Mouse (Mus musculus) liver, embryonic 16.5 days (tissue): ENCODE measurements around the gene Cish. TPM values are rescaled to one million over a fixed set of nuclear protein-coding genes. Genes with fewer than 3 reads are reported as not detected.
"Not testable (repeated sequence)": the region's sequence is repeated elsewhere in the genome, so short reads cannot be mapped to it uniquely, and the experiment has no call there.

Experiments used
- ATAC-seq: fragments of 200-750 bp; cut with Nextera tagmentation; 2 replicates; pipeline ENCODE4 v1.8.0; 2017; ENCODE audit warnings: low read depth, mild to moderate bottlenecking, moderate number of reproducible peaks, moderate library complexity
- H3K27ac ChIP-seq: fragments of 300-500 bp; sonication (generic); 2 replicates; pipeline ENCODE4 v1.5.1; 2014; ENCODE audit warnings: mild to moderate bottlenecking, low read length
- H3K27me3 ChIP-seq: fragments of 300-500 bp; sonication (generic); 2 replicates; pipeline ENCODE4 v1.6.1; 2014; ENCODE audit warnings: low read depth, low read length, mixed read lengths; ENCODE audit not compliant: control insufficient read depth, insufficient read depth
- H3K36me3 ChIP-seq: fragments of 300-500 bp; sonication (generic); 2 replicates; pipeline ENCODE4 v1.6.1; 2014; ENCODE audit warnings: mild to moderate bottlenecking; ENCODE audit not compliant: control insufficient read depth, insufficient read depth
- H3K4me1 ChIP-seq: fragments of 300-500 bp; sonication (generic); 2 replicates; pipeline ENCODE4 v1.6.1; 2014; ENCODE audit warnings: low read depth, low read length, mixed read lengths; ENCODE audit not compliant: control insufficient read depth
- H3K4me2 ChIP-seq: fragments of 300-500 bp; sonication (generic); 2 replicates; pipeline ENCODE4 v1.6.1; 2014; ENCODE audit warnings: low read depth, low read length, mixed read lengths
- H3K4me3 ChIP-seq: fragments of 300-500 bp; sonication (generic); 2 replicates; pipeline ENCODE4 v1.5.1; 2014; ENCODE audit warnings: low read depth, mild to moderate bottlenecking, low read length
- H3K9ac ChIP-seq: fragments of 300-500 bp; sonication (generic); 2 replicates; pipeline ENCODE4 v1.6.1; 2014; ENCODE audit warnings: low read depth, low read length
- H3K9me3 ChIP-seq: fragments of 300-500 bp; sonication (generic); replicated peaks from 2 replicates; pipeline ENCODE4 v1.6.1; 2016; ENCODE audit warnings: low read length; ENCODE audit not compliant: control insufficient read depth
- WGBS: fragments of 180-500 bp; shearing (Covaris S2); extraction: QIAGEN DNeasy Blood & Tissue Kit; methylation state at CpG from one replicate; pipeline ENCODE4 v1.1.7; 2014; ENCODE audit not compliant: insufficient replicate concordance; 5-methylcytosine and 5-hydroxymethylcytosine counted together
- polyA plus RNA-seq: library from polyadenylated mRNA; unstranded; fragments of >200 nt; fragmentation: Nextera tagmentation; extraction: Ambion mirVana; gene quantifications from 2 replicates; pipeline ENCODE4 v1.2.1, GENCODE M21; 2015

Gene Cish
- polyA plus RNA-seq, 1 experiment from 2014 or later: 10.7 TPM

DNA sequence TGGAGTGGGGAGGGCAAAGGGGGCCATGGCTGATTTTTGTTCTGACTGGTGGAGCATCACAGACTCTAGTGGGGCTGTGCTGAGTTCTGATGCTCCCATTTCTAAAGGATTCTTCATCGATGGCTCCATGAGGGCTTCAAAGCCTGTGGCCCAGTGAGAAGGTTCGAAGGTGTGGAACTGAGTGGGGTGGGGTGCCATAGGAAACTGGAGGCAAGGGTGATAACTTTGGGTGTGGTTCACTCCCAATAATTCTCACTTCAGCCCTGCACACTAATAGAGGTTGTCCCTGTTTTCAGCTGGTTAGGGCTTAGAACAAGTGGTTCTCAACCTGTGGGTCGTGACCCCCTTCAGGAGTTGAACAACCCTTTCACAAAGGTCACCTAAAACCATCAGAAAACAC, 8.6 kb downstream of the Cish start:
- Histone ChIP-seq H3K9ac (no peak overlapping the region), H3K9me3 (no peaks in the 10 kb centered on the region), H3K4me3 (no peak overlapping the region), H3K27me3 (no peaks in the 10 kb centered on the region), H3K4me2 (peak overlapping the region; percentile 14; the same call in 1 of the 2 replicates), H3K4me1 (peaks cover 55% of the 10 kb centered on the region), H3K27ac (no peak overlapping the region), H3K36me3 (peaks cover 11% of the 10 kb centered on the region)
- ATAC-seq: peak; percentile 42
- 47% methylated on average over 3 of the region's 3 CpGs for WGBS

GRCm38 (mm10) chr9:107305012-107305411, 9.2 kb downstream of the Cish start:
- Histone ChIP-seq H3K4me3 (no peak overlapping the region), H3K4me1 (peaks cover 49% of the 10 kb centered on the region), H3K9ac (no peak overlapping the region), H3K36me3 (peaks cover 11% of the 10 kb centered on the region), H3K27ac (no peak overlapping the region), H3K27me3 (no peaks in the 10 kb centered on the region), H3K4me2 (no peak overlapping the region), H3K9me3 (no peaks in the 10 kb centered on the region)
- no peak for ATAC-seq
- WGBS: 83% methylated on average over 4 of the region's 4 CpGs

GRCm38 (mm10) chr9:107305601-107306542, 10.0 kb downstream of the Cish start:
- no peak overlapping the region for H3K4me3 ChIP-seq
- H3K27ac ChIP-seq: no peak overlapping the region
- no peaks in the 10 kb centered on the region for H3K9me3 ChIP-seq
- H3K36me3 ChIP-seq: peaks cover 5% of the 10 kb centered on the region
- ATAC-seq: no peak
- H3K4me1 ChIP-seq: peaks cover 49% of the 10 kb centered on the region
- no peak overlapping the region for H3K4me2 ChIP-seq
- no peak overlapping the region for H3K9ac ChIP-seq
- 61% methylated on average over 13 of the region's 13 CpGs for WGBS
- H3K27me3 ChIP-seq: no peaks in the 10 kb centered on the region

DNA sequence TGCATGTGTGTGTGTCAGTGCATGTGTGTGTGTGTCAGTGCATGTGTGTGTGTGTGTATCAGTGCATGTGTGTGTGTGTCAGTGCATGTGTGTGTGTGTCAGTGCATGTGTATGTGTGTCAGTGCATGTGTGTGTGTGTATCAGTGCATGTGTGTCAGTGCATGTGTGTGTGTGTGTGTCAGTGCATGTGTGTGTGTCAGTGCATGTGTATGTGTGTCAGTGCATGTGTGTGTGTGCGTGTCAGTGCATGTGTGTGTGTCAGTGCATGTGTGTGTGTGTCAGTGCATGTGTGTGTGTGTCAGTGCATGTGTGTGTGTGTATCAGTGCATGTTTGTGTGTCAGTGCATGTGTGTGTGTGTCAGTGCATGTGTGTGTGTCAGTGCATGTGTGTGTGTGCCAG, 10.8 kb downstream of the Cish start:
- not testable (repeated sequence) for H3K36me3 ChIP-seq, H3K4me2 ChIP-seq, H3K27me3 ChIP-seq, H3K27ac ChIP-seq, H3K4me3 ChIP-seq, H3K9ac ChIP-seq, ATAC-seq, H3K9me3 ChIP-seq
- H3K4me1 ChIP-seq: peaks cover 44% of the 10 kb centered on the region
- 75% methylated on average over 1 of the region's 1 CpGs for WGBS

- Histone ChIP-seq H3K9ac (peak overlapping the region; percentile 33), H3K27ac (peak overlapping the region; percentile 63), H3K36me3 (no peaks in the 10 kb centered on the region), H3K9me3 (no peaks in the 10 kb centered on the region), H3K4me1 (peaks cover 47% of the 10 kb centered on the region), H3K4me3 (no peak overlapping the region), H3K4me2 (peak overlapping the region; percentile 46), H3K27me3 (no peaks in the 10 kb centered on the region)
- peak; percentile 83 for ATAC-seq
- 37% methylated on average over 11 of the region's 11 CpGs for WGBS
These were observed 11.5 kb downstream of the Cish start for GRCm38 (mm10) chr9:107307099-107307872.

DNA sequence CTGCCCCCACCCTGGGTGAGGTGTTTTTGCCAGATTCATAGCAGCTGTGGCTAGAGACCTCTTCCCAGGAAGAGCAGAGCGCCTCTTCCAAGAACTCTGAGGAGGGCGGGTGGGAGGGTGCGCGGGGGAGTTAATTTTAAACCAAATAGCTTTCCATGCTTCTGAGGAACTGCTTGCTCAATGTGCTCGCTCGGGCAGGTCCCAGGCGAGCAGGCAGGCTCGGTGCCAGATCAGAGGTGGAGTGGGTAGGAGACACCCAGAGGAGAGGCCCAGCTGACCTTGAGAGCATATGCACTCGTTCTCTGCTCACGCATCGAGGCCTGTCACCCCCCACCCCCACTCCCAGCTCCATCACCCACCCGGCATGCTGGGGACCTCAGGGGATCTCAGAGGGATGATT, 12.1 kb downstream of the Cish start:
- Histone ChIP-seq H3K27ac (peak overlapping the region; percentile 63), H3K4me1 (peaks cover 53% of the 10 kb centered on the region), H3K4me3 (no peak overlapping the region), H3K4me2 (peak overlapping the region; percentile 46), H3K27me3 (no peaks in the 10 kb centered on the region), H3K9ac (peak overlapping the region; percentile 33), H3K36me3 (no peaks in the 10 kb centered on the region), H3K9me3 (no peaks in the 10 kb centered on the region)
- ATAC-seq: peak; percentile 40
- 43% methylated on average over 12 of the region's 12 CpGs for WGBS

- H3K4me2 ChIP-seq: no peak overlapping the region
- H3K36me3 ChIP-seq: no peaks in the 10 kb centered on the region
- 72% methylated on average over 9 of the region's 9 CpGs for WGBS
- no peak overlapping the region for H3K9ac ChIP-seq
- H3K4me1 ChIP-seq: peaks cover 56% of the 10 kb centered on the region
- H3K4me3 ChIP-seq: no peak overlapping the region
- no peaks in the 10 kb centered on the region for H3K9me3 ChIP-seq
- H3K27me3 ChIP-seq: no peaks in the 10 kb centered on the region
- ATAC-seq: no peak
- 0 out of 2 replicates have a peak overlapping the region, but pooled peaks have one; percentile 20 for H3K27ac ChIP-seq
These were observed 12.6 kb downstream of the Cish start for GRCm38 (mm10) chr9:107308346-107309000.

GRCm38 (mm10) chr9:107309171-107309570, 13.3 kb downstream of the Cish start:
- Histone ChIP-seq H3K9ac (no peak overlapping the region), H3K36me3 (no peaks in the 10 kb centered on the region), H3K27ac (no peak overlapping the region), H3K4me1 (peaks cover 49% of the 10 kb centered on the region), H3K4me2 (no peak overlapping the region), H3K9me3 (no peaks in the 10 kb centered on the region), H3K4me3 (no peak overlapping the region), H3K27me3 (no peaks in the 10 kb centered on the region)
- no peak for ATAC-seq
- 76% methylated on average over 9 of the region's 9 CpGs for WGBS
